Mouse (Mus musculus): Measurements from ENCODE around the gene Osbpl3.
A peak's percentile ranks its signal among the peaks of the same experiment; 100 is the strongest.
"Not testable (repeated sequence)": the region's sequence is repeated elsewhere in the genome, so short reads cannot be mapped to it uniquely, and the experiment has no call there.

Gene Osbpl3

DNA sequence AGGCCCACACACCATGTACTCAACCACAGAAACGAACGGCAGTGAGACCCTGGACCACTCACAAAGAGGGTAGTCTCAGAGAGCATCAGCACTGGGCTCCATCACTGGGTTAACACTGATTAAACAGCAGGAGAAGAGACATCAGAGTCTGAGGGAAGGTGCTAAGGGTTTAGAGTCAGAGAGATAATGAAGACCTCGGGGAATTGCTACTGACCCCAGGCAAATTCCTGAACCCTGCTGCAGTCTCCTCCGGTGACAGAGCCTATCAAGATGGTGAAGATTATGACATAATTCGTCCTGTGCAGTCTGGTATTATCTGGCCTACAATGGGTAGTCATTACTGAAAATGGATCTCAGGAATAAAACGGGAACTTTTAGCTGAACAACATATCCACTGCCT, 2.4 kb downstream of the Osbpl3 start:
- no peak for DNase-seq (ENCODE audit: low read depth, low spot score)

GRCm38 (mm10) chr6:50452220-50452619, 3.8 kb downstream of the Osbpl3 start:
- DNase-seq (ENCODE audit: low read depth, low spot score), result no peak

DNA sequence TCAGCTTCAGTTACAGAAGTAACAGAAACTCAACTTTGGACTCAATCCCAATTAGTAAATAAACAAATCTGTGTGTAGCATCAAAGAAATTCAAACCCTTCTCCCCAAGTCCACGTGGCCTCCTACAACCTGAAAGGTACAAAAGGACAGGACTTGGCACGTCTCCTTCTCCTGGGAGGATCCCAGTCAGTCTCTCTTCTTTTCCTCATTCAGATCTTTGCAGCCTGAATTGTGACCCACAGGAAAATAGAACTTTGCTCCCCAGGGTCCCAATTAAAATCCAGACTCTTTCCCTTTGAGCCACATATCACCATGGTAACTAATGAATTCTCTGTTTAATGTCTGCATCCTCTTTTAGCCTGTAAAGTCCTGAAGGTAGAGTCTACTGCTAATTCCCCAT, 10.4 kb downstream of the Osbpl3 start:
- DNase-seq (ENCODE audit: low read depth, low spot score), result no peak

- no peak for DNase-seq (ENCODE audit: low read depth, low spot score)
These were observed 14.8 kb downstream of the Osbpl3 start for GRCm38 (mm10) chr6:50440966-50441862.

GRCm38 (mm10) chr6:50440197-50440596, 15.8 kb downstream of the Osbpl3 start:
- DNase-seq (ENCODE audit: low read depth, low spot score), result no peak

DNA sequence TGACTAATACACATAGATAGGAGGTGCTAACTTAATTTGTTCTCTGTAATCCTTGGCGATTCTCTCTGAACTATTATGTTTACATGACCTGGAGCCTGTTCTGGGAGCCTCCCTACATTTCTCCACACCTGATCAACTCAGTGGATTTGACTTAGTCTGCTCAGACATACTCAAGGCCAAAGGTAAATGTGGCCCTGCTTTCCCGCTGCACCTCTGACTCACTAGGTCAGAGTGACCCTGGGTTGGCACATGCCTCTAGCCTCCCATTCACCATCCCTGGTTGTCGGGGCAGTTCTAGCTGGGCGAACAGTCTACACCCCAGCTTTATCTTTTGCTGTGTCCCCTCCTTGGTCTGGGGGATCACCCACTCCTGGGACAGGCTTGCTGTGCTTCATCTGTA, 17.1 kb downstream of the Osbpl3 start:
- not testable (repeated sequence) for DNase-seq (ENCODE audit: low read depth, low spot score)

GRCm38 (mm10) chr6:50437815-50438214, 18.2 kb downstream of the Osbpl3 start:
- DNase-seq (ENCODE audit: low read depth, low spot score), result no peak

DNA sequence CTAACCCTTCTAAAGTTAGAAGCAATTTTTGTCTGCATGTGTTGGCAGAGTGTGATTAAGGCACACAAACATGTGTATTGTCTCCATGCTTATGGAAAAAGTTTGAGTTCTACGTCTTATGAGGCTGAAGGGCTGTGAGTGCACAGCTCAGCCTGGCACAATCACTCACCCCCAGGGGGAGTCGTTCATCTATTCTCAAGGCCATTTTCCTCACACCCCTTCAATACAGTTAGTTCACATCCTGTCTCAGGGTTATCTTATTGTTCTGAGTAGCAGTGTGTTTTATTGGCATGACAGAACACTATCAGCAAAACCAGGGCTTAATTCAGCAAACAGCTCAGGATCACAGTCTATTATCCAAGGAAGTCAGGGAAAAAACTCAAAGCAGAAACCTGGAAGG, 19.3 kb downstream of the Osbpl3 start:
- DNase-seq (ENCODE audit: low read depth, low spot score), result no peak

DNA sequence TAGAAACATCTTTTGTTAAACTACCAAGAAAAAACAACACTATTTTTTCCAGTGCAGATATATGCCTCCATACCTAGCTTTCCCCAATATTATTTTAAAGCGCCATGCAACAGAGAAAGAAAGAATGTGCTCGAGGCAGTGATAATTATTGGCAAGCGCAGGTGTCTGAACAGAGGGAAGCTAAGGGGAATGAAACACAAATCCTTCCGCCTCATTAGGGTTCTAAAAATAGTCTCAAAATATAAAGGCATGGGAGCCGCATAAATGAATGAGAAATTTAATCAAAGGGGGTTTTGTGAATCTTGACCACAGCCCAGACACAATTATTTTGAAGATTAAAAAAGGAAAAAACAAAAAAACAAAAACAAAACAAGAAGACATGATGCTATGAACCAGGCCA, 23.5 kb downstream of the Osbpl3 start:
- no peak for DNase-seq (ENCODE audit: low read depth, low spot score)

GRCm38 (mm10) chr6:50429299-50429698, 26.7 kb downstream of the Osbpl3 start:
- DNase-seq (ENCODE audit: low read depth, low spot score), result peak; percentile 62

GRCm38 (mm10) chr6:50427051-50427732, 28.8 kb downstream of the Osbpl3 start:
- DNase-seq (ENCODE audit: low read depth, low spot score), result no peak

- no peak for DNase-seq (ENCODE audit: low read depth, low spot score)
These were observed 29.4 kb downstream of the Osbpl3 start for GRCm38 (mm10) chr6:50426571-50426970.

GRCm38 (mm10) chr6:50424271-50424670, 31.7 kb downstream of the Osbpl3 start:
- DNase-seq (ENCODE audit: low read depth, low spot score), result no peak

- DNase-seq (ENCODE audit: low read depth, low spot score), result no peak
These were observed 35.6 kb downstream of the Osbpl3 start for GRCm38 (mm10) chr6:50420413-50420812.

- no peak for DNase-seq (ENCODE audit: low read depth, low spot score)
These were observed 36.3 kb downstream of the Osbpl3 start for GRCm38 (mm10) chr6:50419518-50420290.

DNA sequence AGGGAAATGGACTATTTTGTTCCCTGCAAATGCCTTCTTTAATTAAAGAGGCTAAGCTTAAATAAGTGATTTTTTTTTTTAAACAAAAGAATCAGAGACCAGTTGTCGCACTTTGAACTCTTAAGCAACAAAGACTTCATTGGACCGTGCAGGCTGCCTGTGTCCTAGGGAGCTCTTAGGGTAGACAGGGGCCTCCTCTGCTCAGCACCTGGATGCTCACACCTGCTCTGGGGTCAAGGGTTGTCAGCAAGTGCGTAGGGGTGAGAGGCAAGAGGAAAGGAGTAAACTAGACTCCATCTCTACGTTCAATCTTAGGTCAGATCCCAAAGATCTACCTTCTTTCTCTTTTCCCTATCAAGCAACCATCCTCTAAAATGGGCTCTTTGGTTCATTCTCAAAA, 37.0 kb downstream of the Osbpl3 start:
- DNase-seq (ENCODE audit: low read depth, low spot score), result no peak

GRCm38 (mm10) chr6:50416854-50417253, 39.1 kb downstream of the Osbpl3 start:
- no peak for DNase-seq (ENCODE audit: low read depth, low spot score)

DNA sequence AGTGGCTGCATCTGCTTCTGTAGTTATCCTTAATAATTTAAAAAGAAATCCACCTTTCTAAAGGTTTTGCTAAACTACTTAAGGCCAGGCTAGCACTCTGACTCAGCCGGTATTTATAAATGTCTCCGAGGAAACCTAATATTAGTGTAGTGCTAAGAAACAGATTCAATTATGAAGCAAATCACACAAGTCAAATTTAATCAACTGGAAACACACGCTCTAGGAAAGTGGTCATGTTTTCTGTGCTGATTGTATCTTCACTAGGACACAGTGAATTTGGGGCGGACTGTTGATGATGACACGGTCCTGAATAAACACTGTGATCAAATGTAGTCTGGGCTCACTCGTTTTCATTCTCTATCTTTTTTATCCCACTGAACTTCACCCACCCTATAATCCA, 40.6 kb downstream of the Osbpl3 start:
- DNase-seq (ENCODE audit: low read depth, low spot score), result no peak

DNA sequence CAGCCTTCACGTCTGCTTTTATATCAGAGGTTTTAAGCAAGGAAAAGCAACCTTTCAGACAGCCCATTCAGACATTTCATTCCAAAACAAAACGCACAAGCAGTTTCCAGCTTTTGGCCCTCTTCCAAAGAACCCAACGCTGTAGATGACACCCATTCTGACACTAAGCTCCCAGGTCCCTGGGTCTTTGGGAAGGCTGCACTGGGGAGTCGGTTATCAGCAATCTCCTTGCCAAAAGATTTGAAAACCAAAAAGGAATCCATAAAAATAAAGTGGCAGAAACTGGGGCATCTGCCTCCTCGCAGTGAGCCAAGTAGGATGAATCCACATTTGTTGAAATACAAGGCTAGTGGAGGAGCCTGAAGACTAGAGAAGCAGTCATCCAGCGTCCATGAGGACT, 41.5 kb downstream of the Osbpl3 start:
- DNase-seq (ENCODE audit: low read depth, low spot score), result no peak

- DNase-seq (ENCODE audit: low read depth, low spot score), result no peak
These were observed 42.6 kb downstream of the Osbpl3 start for GRCm38 (mm10) chr6:50413381-50413780.

DNA sequence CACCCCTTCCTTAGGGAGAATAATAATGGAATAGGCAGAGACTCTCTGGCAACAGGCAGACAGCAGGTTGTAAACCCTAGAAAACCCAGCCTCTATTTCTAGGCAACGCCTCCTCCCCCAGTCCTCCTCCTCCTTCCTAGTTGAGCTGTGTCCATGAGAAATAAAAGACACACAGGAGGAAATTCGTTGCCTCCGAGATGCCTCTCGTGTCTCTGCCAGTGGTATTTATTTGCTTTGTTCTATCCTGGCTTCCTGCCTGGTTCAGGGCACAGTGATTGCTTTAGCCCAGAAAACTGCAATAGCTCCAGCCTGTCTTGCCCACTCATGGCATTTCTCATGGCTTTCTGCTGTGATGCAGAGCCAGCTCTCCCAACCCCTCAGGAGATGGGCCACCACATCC, 43.8 kb downstream of the Osbpl3 start:
- no peak for DNase-seq (ENCODE audit: low read depth, low spot score)

- DNase-seq (ENCODE audit: low read depth, low spot score), result peak; percentile 36
These were observed 51.3 kb downstream of the Osbpl3 start for GRCm38 (mm10) chr6:50404698-50405097.
